Mouse (Mus musculus) kidney, embryonic 14.5 days (tissue): ENCODE data around the gene Lrrc23. TPM values are rescaled to one million over a fixed set of nuclear protein-coding genes. Genes with fewer than 3 reads are reported as not detected.
A peak's percentile ranks its signal among the peaks of the same experiment; 100 is the strongest.
"Not testable (repeated sequence)": the region's sequence is repeated elsewhere in the genome, so short reads cannot be mapped to it uniquely, and the experiment has no call there.

Source experiments
- ATAC-seq: fragments of 200-750 bp; cut with Nextera tagmentation; 2 replicates; pipeline ENCODE4 v1.8.0; 2017; ENCODE audit warnings: moderate number of reproducible peaks, mild to moderate bottlenecking, moderate TSS enrichment, moderate library complexity; ENCODE audit not compliant: low FRiP score, low TSS enrichment
- H3K27ac ChIP-seq: fragments of 300-500 bp; sonication (generic); 2 replicates; pipeline ENCODE4 v1.5.1; 2014; ENCODE audit warnings: low read depth, mild to moderate bottlenecking, low read length, moderate library complexity, mixed read lengths
- H3K27me3 ChIP-seq: fragments of 300-500 bp; sonication (generic); 2 replicates; pipeline ENCODE4 v1.6.1; 2014; ENCODE audit warnings: mild to moderate bottlenecking, low read length; ENCODE audit not compliant: control insufficient read depth, insufficient read depth
- H3K36me3 ChIP-seq: fragments of 300-500 bp; sonication (generic); 2 replicates; pipeline ENCODE4 v1.6.1; 2014; ENCODE audit warnings: low read length, mixed read lengths; ENCODE audit not compliant: control insufficient read depth, insufficient read depth
- H3K4me1 ChIP-seq: fragments of 300-500 bp; sonication (generic); 2 replicates; pipeline ENCODE4 v1.6.1; 2014; ENCODE audit warnings: low read length, mixed read lengths; ENCODE audit not compliant: control insufficient read depth, insufficient read depth
- H3K4me2 ChIP-seq: fragments of 300-500 bp; sonication (generic); replicated peaks from 2 replicates; pipeline ENCODE4 v1.6.1; 2014; ENCODE audit warnings: low read depth, mild to moderate bottlenecking, low read length
- H3K4me3 ChIP-seq: fragments of 300-500 bp; sonication (generic); 2 replicates; pipeline ENCODE4 v1.5.1; 2014; ENCODE audit warnings: mild to moderate bottlenecking, low read length
- H3K9ac ChIP-seq: fragments of 300-500 bp; sonication (generic); 2 replicates; pipeline ENCODE4 v1.6.1; 2014; ENCODE audit warnings: low read depth, mild to moderate bottlenecking, low read length, moderate library complexity
- H3K9me3 ChIP-seq: fragments of 300-500 bp; sonication (generic); 2 replicates; pipeline ENCODE4 v1.6.1; 2016; ENCODE audit warnings: low read length; ENCODE audit not compliant: control insufficient read depth
- WGBS: fragments of 180-500 bp; shearing (Covaris S2); extraction: QIAGEN DNeasy Blood & Tissue Kit; methylation state at CpG from one replicate; pipeline ENCODE4 v1.1.7; 2014; 5-methylcytosine and 5-hydroxymethylcytosine counted together
- polyA plus RNA-seq: library from polyadenylated mRNA; unstranded; fragments of >200 nt; fragmentation: Nextera tagmentation; extraction: Ambion mirVana; gene quantifications from 2 replicates; pipeline ENCODE4 v1.2.1, GENCODE M21; 2014

Gene Lrrc23
- polyA plus RNA-seq, 1 experiment from 2014 or later: 0.39 TPM

DNA sequence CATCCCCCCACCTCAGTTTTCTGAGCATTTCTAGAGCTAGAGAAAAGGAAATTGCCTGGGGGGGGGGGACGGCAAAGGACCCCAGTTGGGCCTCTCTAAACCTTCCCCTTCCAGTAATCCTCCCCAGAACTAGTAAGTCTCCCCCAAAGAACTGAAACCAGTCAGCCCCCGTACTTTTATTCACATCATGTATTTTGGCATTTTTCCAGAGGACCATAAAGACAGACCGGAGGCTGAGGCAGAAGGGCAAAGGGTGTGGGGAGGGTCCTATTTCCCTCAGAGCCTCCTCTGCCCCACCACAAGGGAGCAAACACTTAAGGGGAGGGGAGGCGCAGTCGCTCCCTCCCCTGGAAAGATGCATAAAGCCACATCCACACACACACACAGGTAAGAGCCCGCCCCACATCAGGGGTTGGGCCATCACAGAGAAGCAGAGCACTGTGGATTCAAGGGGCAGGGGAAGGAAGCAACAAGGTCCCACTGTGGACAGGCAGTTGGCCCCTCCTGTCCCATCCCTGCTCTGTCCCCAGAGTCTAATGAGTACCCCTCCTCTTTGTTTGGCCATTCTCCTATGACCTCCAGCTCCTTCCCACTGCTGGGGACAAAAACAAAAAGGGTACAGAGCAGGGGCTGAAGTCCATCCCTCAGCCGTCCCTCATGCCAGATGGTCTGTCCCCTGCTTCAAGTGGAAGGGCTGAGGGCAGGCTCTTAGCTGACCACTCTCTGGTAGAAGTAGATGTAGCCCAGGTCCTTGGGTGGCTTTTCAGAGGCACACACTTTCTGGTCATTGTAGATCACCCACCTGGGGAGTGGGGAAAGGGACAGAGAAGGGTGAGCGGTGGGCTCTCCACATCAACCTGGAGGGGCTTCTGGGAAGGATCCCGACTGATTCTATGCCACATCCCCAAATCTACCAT, 35.6 kb upstream of the Lrrc23 start:
- no peak overlapping the region for H3K4me3 ChIP-seq
- ATAC-seq: peak; percentile 9; the same call in 1 of the 2 replicates

DNA sequence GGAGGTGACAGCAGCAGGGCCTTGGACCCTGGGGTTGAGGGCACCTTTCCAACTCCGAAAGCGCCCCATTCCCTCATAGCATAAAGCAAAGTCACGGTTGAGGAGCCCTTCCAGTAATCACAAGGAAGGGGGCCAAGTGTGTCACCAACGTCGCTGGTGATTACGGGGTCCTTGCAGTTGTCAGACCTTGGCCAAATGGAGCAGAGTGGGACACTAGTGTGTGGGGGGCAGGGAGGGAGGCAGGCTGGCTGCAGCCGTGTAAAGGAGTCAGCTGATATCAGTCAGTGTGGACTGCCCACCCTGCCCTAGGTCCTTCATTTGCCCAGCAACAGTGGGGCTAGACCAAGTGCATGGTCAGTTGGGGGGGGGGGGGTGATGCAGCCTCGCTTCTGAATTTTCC, 34.9 kb upstream of the Lrrc23 start:
- peak; percentile 53 for ATAC-seq
- Histone ChIP-seq H3K4me1 (peaks cover 19% of the 10 kb centered on the region; the same call in 1 of the 2 replicates), H3K36me3 (peaks cover 60% of the 10 kb centered on the region), H3K9me3 (no peaks in the 10 kb centered on the region), H3K4me3 (peak overlapping the region; percentile 74), H3K9ac (no peak overlapping the region), H3K27me3 (no peaks in the 10 kb centered on the region), H3K27ac (peak overlapping the region; percentile 49), H3K4me2 (peak overlapping the region; percentile 57)
- 22% methylated on average over 8 of the region's 8 CpGs for WGBS

More for the DNA sequence above, 35.6 kb upstream of the Lrrc23 start:
- no peak overlapping the region; the same call in 1 of the 2 replicates for H3K9ac ChIP-seq
- WGBS: 66% methylated on average over 9 of the region's 9 CpGs
- peaks cover 64% of the 10 kb centered on the region for H3K36me3 ChIP-seq
- H3K27ac ChIP-seq: peak overlapping the region; percentile 31; the same call in 1 of the 2 replicates
- H3K4me2 ChIP-seq: peak overlapping the region; percentile 57; the same call in 1 of the 2 replicates
- H3K9me3 ChIP-seq: no peaks in the 10 kb centered on the region
- H3K4me1 ChIP-seq: peaks cover 15% of the 10 kb centered on the region; the same call in 1 of the 2 replicates
- H3K27me3 ChIP-seq: no peaks in the 10 kb centered on the region

DNA sequence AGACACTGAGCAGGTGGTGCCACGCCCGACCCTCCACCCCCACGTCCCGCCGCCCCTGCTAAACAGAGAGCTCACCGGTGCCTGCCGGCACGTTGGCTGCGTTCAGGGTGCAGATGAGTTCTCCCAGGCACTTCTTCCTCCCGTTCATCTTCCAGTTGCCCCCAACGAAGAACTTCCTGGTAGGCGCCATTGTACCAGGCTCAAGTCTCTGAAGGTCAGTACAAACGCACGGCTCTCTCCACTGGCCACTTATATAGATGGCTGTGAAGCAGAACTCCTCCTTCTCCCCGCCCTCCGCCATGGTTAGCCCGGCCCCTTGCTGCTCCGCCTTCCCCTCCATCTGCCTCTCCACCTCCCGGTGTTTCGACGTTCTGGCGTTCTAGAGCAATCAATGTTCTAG, 34.4 kb upstream of the Lrrc23 start, which contains the start of gene Tpi1:
Gene Tpi1 (minus strand): TSS at position 364 of the 400 bp plus-strand sequence.
- H3K4me3 ChIP-seq: peak within 1 kb of the TSS; percentile 74
- peaks cover 19% of the 10 kb centered on the region; the same call in 1 of the 2 replicates for H3K4me1 ChIP-seq
- WGBS: under 1% methylated on average over 22 of the region's 22 CpGs
- ATAC-seq: peak; percentile 87
- H3K27ac ChIP-seq: peak within 1 kb of the TSS; percentile 91
- no peaks in the 10 kb centered on the region for H3K9me3 ChIP-seq
- peak within 1 kb of the TSS; percentile 57 for H3K4me2 ChIP-seq
- H3K36me3 ChIP-seq: peaks cover 55% of the 10 kb centered on the region
- H3K9ac ChIP-seq: peak within 1 kb of the TSS; percentile 82
- no peaks in the 10 kb centered on the region for H3K27me3 ChIP-seq

DNA sequence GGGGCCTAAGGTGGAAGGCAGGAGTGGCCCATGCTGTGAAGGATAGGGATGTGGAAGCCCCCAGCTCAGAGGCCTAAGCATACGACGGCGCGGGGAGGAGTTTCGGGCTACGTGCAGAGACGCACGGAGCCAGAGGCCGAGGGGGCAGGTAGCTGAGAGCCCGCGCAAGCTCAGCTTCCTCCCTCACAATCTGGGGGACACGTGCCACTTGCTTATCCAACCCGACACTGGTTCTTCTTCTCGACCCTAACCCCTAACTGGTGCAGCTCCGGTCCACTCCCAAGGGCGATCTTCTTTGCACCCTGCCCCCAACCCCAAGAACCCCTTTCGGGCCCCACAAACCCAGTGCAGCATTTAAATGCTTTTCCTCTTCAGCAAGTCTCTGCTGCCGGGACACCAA, 34.0 kb upstream of the Lrrc23 start:
- Histone ChIP-seq H3K4me1 (peaks cover 19% of the 10 kb centered on the region; the same call in 1 of the 2 replicates), H3K36me3 (peaks cover 51% of the 10 kb centered on the region), H3K9ac (peak overlapping the region; percentile 82), H3K27me3 (no peaks in the 10 kb centered on the region), H3K27ac (peak overlapping the region; percentile 91), H3K4me2 (peak overlapping the region; percentile 57), H3K4me3 (peak overlapping the region; percentile 74), H3K9me3 (no peaks in the 10 kb centered on the region)
- peak; percentile 40 for ATAC-seq
- 0% methylated on average over 15 of the region's 18 CpGs for WGBS

- WGBS: 18% methylated on average over 9 of the region's 9 CpGs
Measured at GRCm38 (mm10) chr6:124812848-124813247, 33.3 kb upstream of the Lrrc23 start.

GRCm38 (mm10) chr6:124811701-124812560, 32.4 kb upstream of the Lrrc23 start:
- no peak for ATAC-seq
- H3K9ac ChIP-seq: peak overlapping the region; percentile 82; the same call in 1 of the 2 replicates

More at GRCm38 (mm10) chr6:124812848-124813247, 33.3 kb upstream of the Lrrc23 start:
- peaks cover 22% of the 10 kb centered on the region; the same call in 1 of the 2 replicates for H3K4me1 ChIP-seq
- no peaks in the 10 kb centered on the region for H3K27me3 ChIP-seq
- ATAC-seq: no peak
- no peak overlapping the region for H3K27ac ChIP-seq
- H3K9ac ChIP-seq: peak overlapping the region; percentile 82
- no peaks in the 10 kb centered on the region for H3K9me3 ChIP-seq
- H3K4me2 ChIP-seq: peak overlapping the region; percentile 57
- peaks cover 44% of the 10 kb centered on the region for H3K36me3 ChIP-seq
- peak overlapping the region; percentile 74 for H3K4me3 ChIP-seq

GRCm38 (mm10) chr6:124811403-124811665, 31.8 kb upstream of the Lrrc23 start:
- ATAC-seq: no peak
- Histone ChIP-seq H3K4me3 (no peak overlapping the region), H3K4me1 (peaks cover 25% of the 10 kb centered on the region), H3K27ac (no peak overlapping the region), H3K4me2 (no peak overlapping the region), H3K9ac (no peak overlapping the region), H3K27me3 (no peaks in the 10 kb centered on the region), H3K9me3 (no peaks in the 10 kb centered on the region), H3K36me3 (peaks cover 30% of the 10 kb centered on the region)
- 64% methylated on average over 4 of the region's 4 CpGs for WGBS

More at GRCm38 (mm10) chr6:124811701-124812560, 32.4 kb upstream of the Lrrc23 start:
- H3K4me1 ChIP-seq: peaks cover 22% of the 10 kb centered on the region; the same call in 1 of the 2 replicates
- no peaks in the 10 kb centered on the region for H3K9me3 ChIP-seq
- 83% methylated on average over 24 of the region's 24 CpGs for WGBS
- H3K4me2 ChIP-seq: peak overlapping the region; percentile 57
- peaks cover 35% of the 10 kb centered on the region for H3K36me3 ChIP-seq
- 0 out of 2 replicates have a peak overlapping the region, but pooled peaks have one; percentile 8 for H3K27ac ChIP-seq
- H3K4me3 ChIP-seq: peak overlapping the region; percentile 74
- H3K27me3 ChIP-seq: no peaks in the 10 kb centered on the region

DNA sequence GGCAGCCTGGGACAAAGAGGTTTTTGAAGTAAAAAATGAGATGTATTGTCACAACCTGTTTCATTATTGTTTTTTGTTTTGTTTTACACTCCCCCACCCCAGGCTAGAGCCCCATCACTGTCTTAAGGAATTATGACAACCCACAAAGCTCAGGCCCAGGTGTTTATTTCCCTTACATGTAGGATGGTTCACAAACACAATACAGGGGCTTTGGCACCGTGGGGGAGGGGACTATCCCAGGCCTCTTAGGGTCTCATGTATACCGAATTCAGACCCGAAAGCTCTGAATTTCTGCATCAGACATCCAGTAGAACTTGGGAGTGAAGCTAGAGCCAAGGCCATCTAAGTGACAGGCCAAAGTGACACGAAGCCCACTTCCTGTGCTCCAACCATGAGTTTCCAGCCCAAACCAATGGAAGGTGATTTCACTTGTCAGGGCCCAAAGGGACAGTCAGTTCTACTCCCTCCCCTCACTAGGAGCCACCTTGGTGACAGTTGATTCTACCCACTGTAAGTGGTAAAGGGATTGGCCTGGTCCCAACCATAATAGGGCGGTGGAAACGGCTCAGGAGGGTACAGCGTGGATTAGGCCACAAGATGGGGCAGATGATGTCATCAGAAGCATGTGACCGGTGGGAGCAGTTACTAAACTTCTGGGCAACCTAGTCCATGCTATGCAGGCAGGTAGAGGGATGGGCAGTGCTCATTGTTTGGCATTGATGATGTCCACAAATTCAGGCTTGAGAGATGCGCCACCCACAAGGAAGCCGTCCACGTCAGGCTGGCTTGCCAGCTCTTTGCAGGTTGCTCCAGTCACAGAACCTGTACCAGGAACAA, 31.3 kb upstream of the Lrrc23 start:
- Histone ChIP-seq H3K4me1 (peaks cover 27% of the 10 kb centered on the region), H3K36me3 (peaks cover 30% of the 10 kb centered on the region)
- not testable (repeated sequence) for H3K9me3 ChIP-seq, H3K27me3 ChIP-seq, H3K9ac ChIP-seq, H3K27ac ChIP-seq, ATAC-seq, H3K4me3 ChIP-seq, H3K4me2 ChIP-seq
- 86% methylated on average over 10 of the region's 11 CpGs for WGBS
